Mouse (Mus musculus) 3T3-L1 (cell line): ENCODE measurements around the gene Ifngr2.
"Not testable (repeated sequence)": the region's sequence is repeated elsewhere in the genome, so short reads cannot be mapped to it uniquely, and the experiment has no call there.

Experiments used
- DNase-seq: peaks from one replicate; pipeline ENCODE4 v3.0.0-alpha.2; 2015; ENCODE audit warnings: low read depth, low spot score

The Ifngr2 gene

DNA sequence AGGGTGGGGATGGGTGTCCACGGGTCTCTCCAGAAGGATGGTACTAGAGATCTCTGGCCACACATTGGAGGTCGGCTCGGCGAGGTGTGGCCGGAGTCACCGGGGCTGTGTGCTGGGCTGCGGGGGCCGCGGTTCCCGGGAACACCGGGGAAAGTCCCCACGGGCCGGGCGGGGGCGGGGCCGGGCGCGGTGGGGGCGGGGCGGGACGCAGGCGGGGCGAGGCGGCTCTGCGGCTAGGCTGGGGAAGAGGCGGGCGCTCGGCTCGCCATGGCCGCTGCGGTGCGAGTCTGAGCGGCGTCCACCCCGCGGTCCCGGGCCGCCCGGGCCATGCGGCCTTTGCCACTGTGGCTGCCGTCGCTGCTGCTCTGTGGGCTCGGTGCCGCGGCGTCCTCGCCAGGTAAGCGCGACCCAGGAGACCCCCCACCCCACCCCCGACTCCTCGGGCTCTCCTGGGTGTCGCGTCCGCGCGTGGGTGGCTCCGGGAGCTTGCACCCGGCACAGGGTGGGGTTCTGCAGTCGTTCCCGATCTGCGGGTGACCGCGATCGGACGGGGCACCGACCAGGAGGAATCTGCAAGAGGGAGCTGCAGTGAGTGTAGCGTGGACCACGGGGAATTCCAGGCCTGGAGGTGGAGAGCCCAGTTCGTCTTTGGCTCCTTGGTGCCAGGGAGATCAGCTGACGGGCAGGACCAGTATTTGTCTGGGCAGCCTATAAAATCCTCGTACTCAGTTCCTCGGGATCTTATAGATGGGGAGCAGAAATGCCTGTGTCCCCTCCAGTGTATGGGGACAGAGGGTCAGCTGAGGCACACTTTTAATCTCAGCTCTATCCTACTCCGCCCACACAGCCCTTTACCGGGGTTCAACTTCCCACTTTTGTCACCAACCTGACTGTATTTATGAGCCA is at the start of gene Ifngr2:
Ifngr2 (plus strand) TSS at position 237 of the 906 bp plus-strand sequence.
- DNase-seq, result peak; percentile 73

GRCm38 (mm10) chr16:91498041-91498440 is 48.8 kb upstream of the Ifngr2 start:
- DNase-seq, result no peak

GRCm38 (mm10) chr16:91504701-91505100 is 42.2 kb upstream of the Ifngr2 start:
- no peak for DNase-seq

DNA sequence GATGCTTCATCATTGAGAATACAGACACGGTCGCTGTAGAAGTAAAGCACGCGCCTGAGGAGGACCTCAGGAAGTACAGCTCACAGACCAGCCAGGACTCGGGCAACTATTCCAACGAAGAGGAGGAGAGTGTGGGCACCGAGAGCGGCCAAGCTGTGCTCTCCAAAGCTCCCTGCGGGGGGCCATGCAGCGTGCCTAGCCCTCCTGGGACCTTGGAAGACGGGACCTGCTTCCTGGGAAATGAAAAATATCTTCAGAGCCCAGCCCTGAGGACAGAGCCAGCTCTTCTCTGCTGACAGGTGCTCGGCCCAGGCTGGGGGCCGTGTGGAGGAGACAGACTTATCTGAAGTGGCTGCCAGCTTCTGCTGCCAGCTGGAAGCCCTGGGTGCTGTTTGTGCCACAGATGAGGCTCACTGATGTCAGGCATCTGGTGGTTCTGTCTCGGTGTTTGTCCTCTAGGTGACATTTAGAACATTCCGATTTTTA is 41.7 kb upstream of the Ifngr2 start:
- DNase-seq, result no peak

DNA sequence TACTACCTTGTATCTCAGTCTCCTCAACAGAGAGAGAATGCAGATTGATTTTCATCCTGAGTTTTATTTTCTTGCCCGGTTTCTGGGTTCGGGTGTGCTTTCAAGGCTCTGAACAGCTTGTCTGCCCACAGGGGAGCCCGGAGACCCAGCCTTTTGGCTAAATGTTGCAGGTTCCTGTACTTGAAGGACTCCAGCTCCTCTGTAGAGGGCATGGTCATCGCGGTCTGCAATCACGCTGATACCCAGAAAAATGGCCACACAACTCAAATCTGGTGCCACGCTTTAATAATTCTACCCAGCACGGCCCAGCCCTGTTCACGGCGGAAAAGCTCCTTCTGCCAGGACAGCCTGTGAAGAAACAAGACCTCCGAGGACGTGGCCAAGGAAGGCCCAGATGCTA is 40.5 kb upstream of the Ifngr2 start:
- no peak for DNase-seq

GRCm38 (mm10) chr16:91512161-91512787 is 34.6 kb upstream of the Ifngr2 start:
- peak; percentile 94 for DNase-seq

GRCm38 (mm10) chr16:91513099-91513498 is 33.8 kb upstream of the Ifngr2 start:
- DNase-seq, result no peak

DNA sequence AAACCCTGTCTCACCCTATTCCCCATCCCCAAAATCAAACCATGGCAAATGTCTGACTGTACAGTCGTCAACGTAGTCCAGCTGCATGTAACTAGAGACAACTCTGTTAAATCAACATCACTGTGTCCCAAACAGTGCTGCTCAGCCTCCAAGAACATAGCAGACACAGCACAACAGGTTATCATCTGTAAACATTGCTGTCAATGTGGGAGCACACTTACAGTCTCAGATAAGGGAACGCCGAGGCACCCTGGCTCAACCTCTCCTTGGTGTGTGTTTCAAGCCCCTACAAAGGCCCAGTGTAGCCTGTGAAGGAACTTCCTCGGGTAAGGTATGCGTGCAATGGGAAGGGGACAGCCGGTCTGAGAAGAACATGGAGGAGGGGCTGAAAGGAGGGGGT is 29.9 kb upstream of the Ifngr2 start:
- no peak for DNase-seq

DNA sequence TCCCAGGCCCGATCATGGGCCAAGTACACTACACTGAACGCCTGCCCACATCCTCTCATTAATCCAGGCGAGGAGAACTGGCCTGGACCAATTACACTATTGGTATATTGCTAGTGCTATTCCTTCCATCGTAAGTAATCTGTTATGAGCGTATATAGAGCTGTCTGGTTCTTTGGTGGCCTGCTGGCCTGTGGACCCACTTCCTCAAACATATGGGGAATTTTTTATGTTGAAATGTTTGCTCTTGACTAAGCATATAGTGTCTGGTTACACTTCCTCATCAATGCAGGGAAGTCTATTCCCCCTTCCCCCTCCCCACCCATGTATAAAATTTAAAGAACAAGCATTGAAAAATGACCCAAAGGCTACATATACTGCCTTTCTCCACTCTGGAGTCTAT is 24.8 kb upstream of the Ifngr2 start:
- no peak for DNase-seq

DNA sequence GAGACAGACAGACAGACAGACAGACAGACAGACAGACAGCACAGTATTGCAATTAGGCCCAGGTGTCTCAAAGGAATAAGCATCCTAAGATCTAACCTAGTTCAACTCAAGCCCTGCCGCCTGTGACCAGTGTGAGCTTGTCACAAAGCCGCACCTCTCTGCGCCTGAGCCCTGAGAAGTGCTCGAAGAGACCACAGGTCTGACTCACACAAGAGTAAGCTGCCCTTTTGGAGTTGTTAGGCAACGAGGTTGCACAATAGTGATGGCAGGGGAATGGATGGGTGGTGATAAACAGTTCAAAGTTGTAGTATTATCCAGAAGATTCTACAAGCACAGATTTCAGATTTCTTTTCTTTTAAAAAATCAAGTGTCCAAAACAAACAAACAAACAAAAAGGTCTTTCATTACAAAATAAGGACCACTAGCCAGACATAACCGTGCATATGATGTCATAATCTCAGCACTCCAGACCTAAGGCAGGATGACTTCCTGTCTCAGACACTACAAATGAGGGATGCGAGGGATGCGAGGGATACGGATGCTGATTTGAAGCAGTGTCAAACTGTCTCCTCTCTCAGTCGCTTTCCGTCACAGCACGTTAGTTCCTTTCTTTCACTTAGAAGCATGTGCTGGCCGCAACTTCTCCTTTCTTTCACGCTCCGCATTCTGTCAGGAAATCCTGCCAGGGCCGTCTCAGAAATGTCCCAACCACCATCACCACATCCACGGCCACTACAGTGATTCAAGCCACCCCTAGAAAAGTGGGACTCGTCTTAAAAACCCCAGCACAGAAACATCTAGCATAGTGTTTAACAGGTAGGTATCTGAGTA is 24.2 kb upstream of the Ifngr2 start:
- DNase-seq, result peak; percentile 96

DNA sequence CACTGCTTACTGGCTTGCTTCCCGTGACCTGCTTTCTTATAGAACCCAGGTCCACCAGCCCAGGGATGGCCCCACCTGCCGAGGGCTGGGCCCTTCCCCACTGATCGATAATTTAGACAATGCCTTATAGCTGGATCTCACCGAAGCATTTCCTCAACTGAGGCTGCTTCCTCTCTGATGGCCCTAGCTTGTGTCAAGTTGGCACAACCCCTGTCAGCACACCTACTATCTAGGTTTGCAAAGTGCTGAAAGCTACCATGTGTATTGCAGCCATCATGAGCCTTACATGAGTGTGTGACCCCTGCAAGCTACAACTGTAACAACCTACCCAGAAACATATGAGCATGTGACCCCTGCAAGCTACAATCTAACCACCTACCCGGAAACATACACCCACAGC is 22.7 kb upstream of the Ifngr2 start:
- DNase-seq, result no peak

DNA sequence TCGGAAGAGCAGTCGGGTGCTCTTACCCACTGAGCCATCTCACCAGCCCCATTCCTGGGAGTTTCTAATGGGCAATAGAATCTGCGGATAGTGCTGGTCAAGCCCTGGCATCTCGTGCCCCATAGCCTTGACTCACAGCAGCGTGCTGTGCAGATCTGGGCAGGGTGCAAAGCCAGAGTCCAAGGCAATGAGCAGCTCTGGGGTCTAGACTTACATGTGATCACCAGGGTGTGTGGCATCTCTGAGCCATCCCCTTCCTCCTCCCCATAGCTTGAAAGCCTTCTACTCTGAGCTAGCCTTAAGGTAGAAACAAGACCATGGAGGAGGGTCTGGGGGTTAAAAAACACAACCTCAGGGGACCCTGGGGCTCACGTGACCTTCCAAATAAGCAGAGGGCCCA is 20.6 kb upstream of the Ifngr2 start:
- DNase-seq, result no peak

DNA sequence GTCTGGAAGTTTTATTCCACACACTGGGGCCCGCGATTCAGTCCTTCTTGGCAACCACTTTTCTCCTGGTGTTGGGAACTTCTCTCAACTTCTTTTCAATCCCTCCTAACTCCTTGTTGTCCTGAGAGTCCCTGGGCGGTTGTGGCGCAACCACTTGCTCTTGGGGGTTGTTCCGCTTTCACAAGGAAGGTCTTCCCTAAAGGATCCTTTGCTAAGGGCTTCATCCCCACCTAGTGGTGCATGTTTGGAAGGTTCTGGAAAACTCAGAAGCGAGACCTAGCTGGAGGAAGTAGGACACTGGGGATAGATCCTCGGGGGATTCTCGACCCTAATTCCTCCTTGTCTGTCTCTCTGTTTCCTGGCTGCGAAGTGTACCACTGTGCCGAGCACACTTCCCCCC is 19.8 kb upstream of the Ifngr2 start:
- peak; percentile 34 for DNase-seq

GRCm38 (mm10) chr16:91527500-91527899 is 19.4 kb upstream of the Ifngr2 start:
- no peak for DNase-seq

- DNase-seq, result no peak
These were observed 18.3 kb upstream of the Ifngr2 start for GRCm38 (mm10) chr16:91528578-91528977.

GRCm38 (mm10) chr16:91530830-91531229 is 16.0 kb upstream of the Ifngr2 start:
- DNase-seq, result not testable (repeated sequence)

DNA sequence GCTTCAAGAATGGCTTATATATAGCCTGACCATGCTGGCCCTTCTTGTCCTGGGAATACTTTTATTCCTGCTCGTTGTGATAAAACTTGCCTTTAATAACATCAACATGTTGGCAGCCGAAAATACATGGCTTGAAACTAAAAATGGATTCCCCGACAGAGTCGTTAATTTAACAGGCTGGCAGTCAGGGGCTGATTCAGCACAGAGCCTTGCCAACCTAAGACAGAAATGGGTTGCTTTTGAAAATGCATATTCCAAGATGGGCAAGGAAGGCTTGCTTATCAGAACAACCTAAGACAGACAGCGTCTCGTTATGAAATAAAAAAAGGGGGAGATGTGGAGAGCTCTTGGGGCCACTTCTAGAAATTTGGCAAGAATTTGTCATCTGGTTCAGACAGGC is 15.0 kb upstream of the Ifngr2 start:
- no peak for DNase-seq

DNA sequence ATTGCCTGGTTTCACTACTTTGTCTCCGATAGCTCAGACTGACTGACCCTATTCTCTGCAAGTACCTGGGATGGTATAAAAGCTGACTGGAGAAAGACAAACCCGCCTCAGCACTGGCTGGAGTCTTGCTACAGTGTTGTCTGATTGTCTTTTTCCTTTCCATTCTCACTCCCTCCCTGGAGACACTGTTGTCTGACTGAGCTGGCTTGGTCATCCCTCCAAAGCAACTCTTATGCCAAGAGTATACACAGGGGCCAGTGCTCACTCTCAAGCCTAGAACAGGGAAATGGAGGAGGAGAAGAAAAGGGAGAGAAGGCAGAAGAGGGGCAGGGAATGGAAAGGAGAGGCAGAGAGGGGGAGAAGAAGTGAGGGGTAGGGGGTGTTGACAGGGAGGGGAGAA is 14.4 kb upstream of the Ifngr2 start:
- DNase-seq, result peak; percentile 29

DNA sequence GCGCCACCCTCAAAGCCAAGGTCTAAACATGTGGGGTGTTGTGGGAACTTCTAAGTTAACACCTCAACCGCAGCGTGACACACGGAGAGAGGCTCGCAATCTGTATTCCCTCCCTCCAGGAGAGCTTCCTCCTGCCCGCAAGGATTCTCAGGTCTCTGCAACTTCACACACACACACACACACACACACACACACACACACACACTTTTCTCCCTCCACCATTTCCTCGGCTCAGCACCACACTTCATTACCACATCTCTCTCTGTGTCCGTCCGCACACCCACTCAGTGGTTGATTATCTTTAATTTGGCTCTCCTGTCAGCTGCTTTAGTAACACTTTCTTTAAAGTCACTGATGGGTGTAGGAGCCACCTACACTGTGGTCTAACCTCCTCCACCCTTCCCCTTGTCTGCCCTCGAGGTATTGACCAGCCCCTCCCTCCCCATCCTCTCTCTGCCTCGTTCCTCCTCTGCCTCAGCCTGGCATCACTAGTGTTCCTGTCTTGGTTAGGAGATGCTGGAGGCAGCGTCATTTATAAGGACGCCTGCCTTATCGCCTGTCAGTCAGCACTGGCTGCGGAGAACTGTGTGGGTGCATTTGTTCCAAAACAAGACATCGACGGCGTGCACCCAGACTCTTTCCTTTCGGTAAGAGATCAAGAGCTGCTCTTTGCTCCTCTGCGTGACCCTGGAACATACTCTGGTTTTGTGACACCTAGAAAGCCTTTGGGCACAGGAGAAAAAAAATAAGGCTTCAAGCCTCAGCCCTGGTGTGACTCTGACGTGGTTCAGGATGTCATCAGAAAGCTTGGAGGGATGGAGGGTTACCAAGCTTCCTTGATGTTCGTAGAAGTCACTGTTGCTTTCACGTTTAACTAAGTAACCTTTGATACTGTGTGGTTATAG is 13.5 kb upstream of the Ifngr2 start:
- DNase-seq, result no peak

DNA sequence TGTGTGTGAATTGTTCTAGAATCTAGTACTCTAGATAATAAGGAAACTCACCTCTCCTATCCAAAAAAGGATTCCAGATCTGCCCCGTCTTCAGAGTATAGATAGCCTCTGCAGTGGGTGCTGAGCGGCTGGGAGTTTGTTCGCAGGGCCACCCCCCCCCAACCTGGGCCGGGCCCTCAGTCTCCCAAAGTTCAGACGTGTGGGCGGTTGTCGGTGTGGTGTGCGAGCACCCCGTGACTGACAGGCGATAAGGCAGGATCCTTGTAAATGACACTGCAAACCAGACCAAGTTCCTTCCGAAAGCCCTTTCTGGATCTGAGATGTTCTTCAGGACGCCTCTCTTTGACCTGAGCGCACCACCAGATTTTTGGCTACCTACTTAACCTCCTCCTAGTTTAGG is 12.4 kb upstream of the Ifngr2 start:
- peak; percentile 93 for DNase-seq

- no peak for DNase-seq
These were observed 12.0 kb upstream of the Ifngr2 start for GRCm38 (mm10) chr16:91534888-91535287.
